Mouse (Mus musculus): ENCODE data around the gene Gpc5. TPM values are rescaled to one million over a fixed set of nuclear protein-coding genes. Genes with fewer than 3 reads are reported as not detected.

The Gpc5 gene
- polyA plus RNA-seq, 1 experiment from 2014 or later: 11.6 TPM

DNA sequence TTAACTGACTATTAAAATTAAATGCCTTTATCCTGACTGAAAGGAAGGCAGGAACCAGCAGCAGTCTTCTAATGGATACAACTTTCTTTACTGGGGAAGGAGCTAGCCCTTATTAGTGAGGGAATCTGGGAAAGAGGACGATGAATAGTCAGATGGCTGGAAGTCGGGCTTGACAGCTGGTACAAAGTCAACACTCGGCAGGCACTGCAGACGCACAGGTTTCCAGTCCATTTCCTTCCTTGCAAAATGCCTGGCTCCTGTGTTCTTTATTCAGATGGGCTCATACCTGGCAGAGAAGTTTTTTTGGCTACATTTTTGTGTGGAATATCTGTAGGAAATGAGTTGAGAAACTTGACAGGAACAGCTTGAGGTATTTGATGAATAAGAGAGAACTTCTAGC lies 1364.2 kb downstream of the Gpc5 start:
- H3K9ac ChIP-seq (replicated peaks; ENCODE audit: low read length): no peak overlapping the region
- no peak overlapping the region for H3K4me2 ChIP-seq (replicated peaks; ENCODE audit: low read depth, low read length)
- no peaks in the 10 kb centered on the region for H3K36me3 ChIP-seq (ENCODE audit: insufficient read depth, low read length)
- H3K27me3 ChIP-seq (ENCODE audit: insufficient read depth, low read length): no peaks in the 10 kb centered on the region
- no peak overlapping the region for H3K4me3 ChIP-seq (ENCODE audit: low read length)
- H3K27ac ChIP-seq (ENCODE audit: low read length): no peak overlapping the region
- 36% methylated on average over 4 of the region's 4 CpGs for WGBS
- ATAC-seq (ENCODE audit: low FRiP score, low TSS enrichment): no peak
- H3K9me3 ChIP-seq (ENCODE audit: low read length): no peaks in the 10 kb centered on the region
- no peaks in the 10 kb centered on the region for H3K4me1 ChIP-seq (ENCODE audit: insufficient read depth, low read length)

DNA sequence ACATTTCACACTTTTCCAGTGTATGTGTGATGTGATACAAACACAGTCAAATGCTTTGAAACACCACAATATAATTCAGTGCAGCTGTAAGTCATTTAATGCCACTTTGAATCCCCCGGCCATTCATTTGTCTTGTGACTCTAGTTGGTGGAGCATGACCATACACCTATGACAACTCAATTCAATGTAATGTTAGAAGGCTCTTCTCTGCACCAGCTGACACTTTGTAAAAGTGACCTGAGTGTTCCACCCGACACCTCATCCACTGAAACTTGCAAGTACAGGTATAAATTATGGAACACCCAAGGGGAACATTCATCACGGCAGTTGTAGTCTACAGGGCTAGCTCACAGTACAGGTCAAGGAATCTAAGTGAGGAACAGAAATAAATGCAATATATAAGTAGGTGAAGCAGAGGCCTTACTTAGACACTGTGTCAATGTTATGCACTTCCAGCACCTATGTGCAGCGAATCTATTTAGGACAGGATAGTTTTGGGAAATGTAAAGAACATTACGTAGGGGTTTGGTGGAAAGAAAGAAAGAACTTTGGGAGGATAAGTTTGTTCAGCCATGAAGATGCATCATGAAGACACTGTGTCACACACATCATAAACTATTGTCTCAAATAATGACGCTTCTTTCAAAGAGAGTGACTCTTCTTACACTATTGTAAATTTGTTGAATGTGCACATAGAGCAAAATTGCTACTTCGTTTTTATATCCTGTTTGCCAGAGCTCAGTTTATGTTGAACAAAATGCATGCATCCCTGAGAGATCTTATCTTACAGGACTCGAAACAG lies 1381.6 kb downstream of the Gpc5 start:
- Histone ChIP-seq H3K9ac (replicated peaks; ENCODE audit: low read length) (no peak overlapping the region), H3K9me3 (ENCODE audit: low read length) (no peaks in the 10 kb centered on the region), H3K27me3 (ENCODE audit: insufficient read depth, low read length) (no peaks in the 10 kb centered on the region), H3K27ac (ENCODE audit: low read length) (peak overlapping the region; percentile 38; the same call in 1 of the 2 replicates), H3K4me3 (ENCODE audit: low read length) (no peak overlapping the region), H3K4me1 (ENCODE audit: insufficient read depth, low read length) (no peaks in the 10 kb centered on the region), H3K36me3 (ENCODE audit: insufficient read depth, low read length) (no peaks in the 10 kb centered on the region), H3K4me2 (replicated peaks; ENCODE audit: low read depth, low read length) (no peak overlapping the region)
- 43% methylated on average over 8 of the region's 8 CpGs for WGBS
- ATAC-seq (ENCODE audit: low FRiP score, low TSS enrichment): peak; percentile 86

DNA sequence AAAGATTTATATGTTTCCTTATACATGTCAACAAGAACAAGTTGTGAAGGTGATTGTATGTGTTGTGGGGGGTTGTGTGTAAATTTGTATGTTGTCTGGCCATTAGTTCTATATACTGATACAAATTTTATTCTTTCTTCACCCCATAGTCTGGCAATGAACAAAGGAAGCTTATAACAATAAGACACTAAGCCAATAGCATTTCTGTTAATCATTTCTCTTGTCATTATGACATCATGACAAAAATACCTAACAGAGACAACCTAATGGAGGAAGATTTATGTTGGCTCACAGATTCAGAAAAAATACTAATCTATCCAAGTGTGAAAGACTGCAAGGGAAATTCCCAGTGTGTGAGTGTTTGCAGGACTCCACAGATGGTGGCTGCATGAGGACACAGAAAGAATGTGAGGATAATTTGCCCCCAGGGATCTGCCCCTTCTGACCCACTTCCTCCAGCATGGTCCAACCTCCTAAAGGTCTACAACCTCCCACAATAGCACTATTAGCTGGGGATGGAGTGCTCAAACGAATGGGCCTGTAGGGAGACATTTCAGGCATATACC lies 1402.4 kb downstream of the Gpc5 start:
- Histone ChIP-seq H3K27ac (ENCODE audit: low read length) (no peak overlapping the region), H3K4me3 (ENCODE audit: low read length) (no peak overlapping the region), H3K9me3 (ENCODE audit: low read length) (no peaks in the 10 kb centered on the region), H3K4me2 (replicated peaks; ENCODE audit: low read depth, low read length) (no peak overlapping the region), H3K36me3 (ENCODE audit: insufficient read depth, low read length) (no peaks in the 10 kb centered on the region), H3K4me1 (ENCODE audit: insufficient read depth, low read length) (no peaks in the 10 kb centered on the region), H3K9ac (replicated peaks; ENCODE audit: low read length) (no peak overlapping the region), H3K27me3 (ENCODE audit: insufficient read depth, low read length) (no peaks in the 10 kb centered on the region)
- 41% methylated on average over 1 of the region's 1 CpGs for WGBS
- ATAC-seq (ENCODE audit: low FRiP score, low TSS enrichment): no peak

DNA sequence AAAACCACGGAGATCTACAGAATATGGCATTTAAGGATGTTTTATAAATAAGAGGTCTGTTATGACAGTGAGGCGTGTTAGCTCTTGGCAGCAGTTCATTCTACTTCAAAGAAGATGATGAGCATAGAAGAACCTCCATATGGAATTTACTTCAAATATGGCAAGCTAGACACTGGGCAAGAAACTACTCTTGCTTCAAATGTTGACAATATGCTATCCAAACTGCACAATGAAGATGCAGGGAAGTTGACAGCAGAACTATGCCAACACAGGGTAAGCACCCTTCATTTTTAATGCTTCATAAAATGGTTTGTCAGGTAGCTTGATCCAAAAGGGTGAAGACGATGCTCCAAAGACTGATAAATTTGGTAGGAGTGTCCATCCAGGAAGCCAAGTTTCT lies 1446.2 kb downstream of the Gpc5 start:
- 82% methylated on average over 3 of the region's 3 CpGs for whole genome bisulfite sequencing
- Histone ChIP-seq H3K36me3 (ENCODE audit: insufficient read depth, low read length) (no peaks in the 10 kb centered on the region), H3K4me1 (ENCODE audit: insufficient read depth, low read length) (no peaks in the 10 kb centered on the region), H3K4me3 (ENCODE audit: low read length) (no peak overlapping the region), H3K27ac (ENCODE audit: low read length) (no peak overlapping the region), H3K9ac (replicated peaks; ENCODE audit: low read length) (no peak overlapping the region), H3K9me3 (ENCODE audit: low read length) (no peaks in the 10 kb centered on the region), H3K27me3 (ENCODE audit: insufficient read depth, low read length) (no peaks in the 10 kb centered on the region), H3K4me2 (replicated peaks; ENCODE audit: low read depth, low read length) (no peak overlapping the region)
- no peak for ATAC-seq (ENCODE audit: low FRiP score, low TSS enrichment)

DNA sequence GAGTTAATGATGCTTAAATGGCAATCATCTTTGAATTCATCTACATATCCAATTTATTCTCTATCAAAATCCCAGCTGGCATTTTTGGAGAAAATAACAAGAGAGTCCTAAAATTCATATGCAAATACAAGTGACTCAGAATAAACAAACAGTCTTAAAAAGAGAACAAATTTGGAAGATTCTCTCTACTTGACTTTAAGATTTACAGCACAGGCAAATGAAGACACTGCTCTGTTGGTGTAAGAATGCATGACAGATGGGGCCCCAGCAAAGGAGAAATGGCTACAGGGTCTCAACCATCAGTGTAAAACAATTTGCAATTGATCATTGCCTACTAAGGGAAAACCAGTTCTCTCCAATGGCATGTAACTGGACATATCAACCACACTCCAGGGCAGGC lies 1451.7 kb downstream of the Gpc5 start:
- Histone ChIP-seq H3K4me3 (ENCODE audit: low read length) (no peak overlapping the region), H3K36me3 (ENCODE audit: insufficient read depth, low read length) (no peaks in the 10 kb centered on the region), H3K9ac (replicated peaks; ENCODE audit: low read length) (no peak overlapping the region), H3K9me3 (ENCODE audit: low read length) (no peaks in the 10 kb centered on the region), H3K27me3 (ENCODE audit: insufficient read depth, low read length) (no peaks in the 10 kb centered on the region), H3K4me2 (replicated peaks; ENCODE audit: low read depth, low read length) (no peak overlapping the region), H3K27ac (ENCODE audit: low read length) (no peak overlapping the region), H3K4me1 (ENCODE audit: insufficient read depth, low read length) (no peaks in the 10 kb centered on the region)
- ATAC-seq (ENCODE audit: low FRiP score, low TSS enrichment): no peak

DNA sequence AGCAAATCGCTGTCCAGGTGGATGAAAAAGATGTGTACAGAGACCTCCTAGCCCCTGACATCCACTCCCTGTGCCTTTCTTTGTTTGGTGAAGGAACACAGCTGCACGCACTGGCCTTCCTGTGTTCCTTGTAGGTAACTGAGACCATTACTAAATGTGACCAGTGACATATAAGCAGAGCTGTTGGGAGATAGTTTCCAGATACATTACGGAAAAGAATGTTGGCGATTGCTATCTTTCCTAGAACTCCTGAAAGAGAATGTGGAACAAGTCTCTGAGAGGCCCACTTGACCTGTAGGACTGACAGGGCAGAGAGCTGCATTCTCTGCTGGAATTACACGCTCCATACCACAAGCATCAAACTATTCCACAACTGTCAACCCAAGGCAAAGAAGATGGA lies 1459.4 kb downstream of the Gpc5 start:
- no peaks in the 10 kb centered on the region for H3K27me3 ChIP-seq (ENCODE audit: insufficient read depth, low read length)
- no peak overlapping the region for H3K4me2 ChIP-seq (replicated peaks; ENCODE audit: low read depth, low read length)
- no peak overlapping the region for H3K27ac ChIP-seq (ENCODE audit: low read length)
- no peaks in the 10 kb centered on the region for H3K4me1 ChIP-seq (ENCODE audit: insufficient read depth, low read length)
- no peaks in the 10 kb centered on the region for H3K9me3 ChIP-seq (ENCODE audit: low read length)
- no peak overlapping the region for H3K4me3 ChIP-seq (ENCODE audit: low read length)
- ATAC-seq (ENCODE audit: low FRiP score, low TSS enrichment): no peak
- no peak overlapping the region for H3K9ac ChIP-seq (replicated peaks; ENCODE audit: low read length)
- WGBS: 35% methylated on average over 5 of the region's 5 CpGs
- H3K36me3 ChIP-seq (ENCODE audit: insufficient read depth, low read length): no peaks in the 10 kb centered on the region

DNA sequence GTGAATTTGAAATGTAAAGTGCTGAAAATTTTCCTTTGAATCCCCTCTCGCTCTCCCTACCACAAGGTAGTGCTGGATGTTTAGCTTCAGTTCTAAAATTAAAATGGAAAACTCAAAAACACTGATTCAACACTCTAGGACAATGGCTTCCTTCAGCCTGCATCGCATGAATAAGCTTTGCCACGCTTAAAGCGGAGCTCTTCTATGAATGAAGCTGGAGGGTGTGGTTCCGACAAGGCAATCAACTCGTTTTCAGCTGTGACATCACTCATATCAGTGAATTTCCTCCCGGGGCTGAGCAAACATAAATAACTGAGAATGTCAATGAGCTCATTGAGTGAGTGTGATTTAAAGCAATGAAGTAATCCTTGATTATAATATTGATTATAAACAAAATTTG lies 1461.3 kb downstream of the Gpc5 start:
- 64% methylated on average over 7 of the region's 7 CpGs for WGBS
- ATAC-seq (ENCODE audit: low FRiP score, low TSS enrichment): no peak
- no peaks in the 10 kb centered on the region for H3K36me3 ChIP-seq (ENCODE audit: insufficient read depth, low read length)

DNA sequence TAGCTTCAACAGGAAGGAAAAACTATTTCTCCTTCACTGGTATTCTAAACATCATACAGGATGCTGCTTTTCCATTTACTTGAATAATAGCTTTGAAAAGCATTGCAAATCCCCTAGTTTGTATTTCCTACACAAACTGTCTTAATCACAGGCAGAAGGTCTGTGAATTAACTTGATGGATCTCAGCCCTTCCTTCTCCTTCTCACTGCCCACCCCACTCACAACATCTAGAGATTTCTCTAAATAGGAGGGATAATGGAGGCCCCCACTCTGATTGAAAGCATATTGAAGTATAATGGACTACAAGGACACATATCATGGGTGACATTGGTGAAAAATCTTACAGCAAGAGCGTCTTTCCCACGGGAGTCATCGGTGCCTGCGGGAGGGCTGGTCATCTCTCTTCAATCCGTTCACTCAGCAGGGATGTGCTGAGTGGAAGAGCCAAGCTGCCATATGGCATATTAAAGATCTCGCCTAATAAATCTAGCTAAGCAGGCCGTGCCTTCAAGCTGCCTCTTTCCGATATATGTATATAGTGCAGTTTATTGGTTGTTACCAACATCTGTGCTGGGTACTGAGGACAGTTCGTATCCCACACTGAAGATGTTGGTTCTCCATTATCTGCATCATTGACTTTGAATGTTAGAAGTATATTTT lies 1466.3 kb downstream of the Gpc5 start:
- Histone ChIP-seq H3K36me3 (ENCODE audit: insufficient read depth, low read length) (no peaks in the 10 kb centered on the region), H3K9ac (replicated peaks; ENCODE audit: low read length) (no peak overlapping the region), H3K9me3 (ENCODE audit: low read length) (no peaks in the 10 kb centered on the region), H3K4me1 (ENCODE audit: insufficient read depth, low read length) (no peaks in the 10 kb centered on the region), H3K27me3 (ENCODE audit: insufficient read depth, low read length) (no peaks in the 10 kb centered on the region), H3K4me2 (replicated peaks; ENCODE audit: low read depth, low read length) (no peak overlapping the region), H3K27ac (ENCODE audit: low read length) (no peak overlapping the region), H3K4me3 (ENCODE audit: low read length) (no peak overlapping the region)
- no peak for ATAC-seq (ENCODE audit: low FRiP score, low TSS enrichment)
- WGBS: 74% methylated on average over 9 of the region's 9 CpGs

More for the DNA sequence above, 1461.3 kb downstream of the Gpc5 start:
- H3K9ac ChIP-seq (replicated peaks; ENCODE audit: low read length): no peak overlapping the region
- no peaks in the 10 kb centered on the region for H3K4me1 ChIP-seq (ENCODE audit: insufficient read depth, low read length)
- H3K27ac ChIP-seq (ENCODE audit: low read length): no peak overlapping the region
- H3K4me2 ChIP-seq (replicated peaks; ENCODE audit: low read depth, low read length): no peak overlapping the region
- H3K4me3 ChIP-seq (ENCODE audit: low read length): no peak overlapping the region
- no peaks in the 10 kb centered on the region for H3K27me3 ChIP-seq (ENCODE audit: insufficient read depth, low read length)
- no peaks in the 10 kb centered on the region for H3K9me3 ChIP-seq (ENCODE audit: low read length)

DNA sequence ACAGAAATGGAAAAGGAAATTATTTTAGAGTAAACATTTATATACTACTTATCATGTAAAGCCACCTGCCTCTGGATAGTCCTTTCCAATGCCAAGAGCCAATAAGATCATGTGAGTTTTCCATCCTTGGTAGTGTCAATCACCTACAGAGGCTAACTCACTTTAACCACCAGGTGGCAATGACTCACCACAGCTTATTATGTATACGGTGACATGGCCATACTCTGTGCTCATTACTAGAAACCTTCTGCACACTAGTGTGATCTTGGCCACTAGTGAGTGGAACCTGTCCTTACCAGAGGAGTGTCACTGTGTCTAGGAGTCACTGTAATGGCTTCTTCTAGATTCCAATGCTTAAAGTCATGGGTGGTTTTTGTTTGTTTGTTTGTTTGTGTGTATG lies 1468.0 kb downstream of the Gpc5 start:
- H3K9me3 ChIP-seq (ENCODE audit: low read length): no peaks in the 10 kb centered on the region
- peak; percentile 81 for ATAC-seq (ENCODE audit: low FRiP score, low TSS enrichment)
- H3K4me2 ChIP-seq (replicated peaks; ENCODE audit: low read depth, low read length): no peak overlapping the region
- no peaks in the 10 kb centered on the region for H3K4me1 ChIP-seq (ENCODE audit: insufficient read depth, low read length)
- no peak overlapping the region for H3K4me3 ChIP-seq (ENCODE audit: low read length)
- H3K9ac ChIP-seq (replicated peaks; ENCODE audit: low read length): no peak overlapping the region
- H3K27me3 ChIP-seq (ENCODE audit: insufficient read depth, low read length): no peaks in the 10 kb centered on the region
- no peaks in the 10 kb centered on the region for H3K36me3 ChIP-seq (ENCODE audit: insufficient read depth, low read length)
- H3K27ac ChIP-seq (ENCODE audit: low read length): no peak overlapping the region
- 31% methylated on average over 1 of the region's 1 CpGs for WGBS

Data from kidney, embryonic 16.5 days (tissue).